Mouse (Mus musculus) heart, postnatal 0 days (tissue): ENCODE measurements around the gene Tm4sf20.

Source experiments
- CTCF ChIP-seq: IDR thresholded peaks from 2 replicates; pipeline ENCODE4 v1.5.1; 2016; ENCODE audit warnings: antibody characterized with exemption, control low read depth, low read depth
- EP300 ChIP-seq: IDR thresholded peaks from 2 replicates; pipeline ENCODE4 v1.6.1; 2016; ENCODE audit warnings: antibody characterized with exemption, low read depth

DNA sequence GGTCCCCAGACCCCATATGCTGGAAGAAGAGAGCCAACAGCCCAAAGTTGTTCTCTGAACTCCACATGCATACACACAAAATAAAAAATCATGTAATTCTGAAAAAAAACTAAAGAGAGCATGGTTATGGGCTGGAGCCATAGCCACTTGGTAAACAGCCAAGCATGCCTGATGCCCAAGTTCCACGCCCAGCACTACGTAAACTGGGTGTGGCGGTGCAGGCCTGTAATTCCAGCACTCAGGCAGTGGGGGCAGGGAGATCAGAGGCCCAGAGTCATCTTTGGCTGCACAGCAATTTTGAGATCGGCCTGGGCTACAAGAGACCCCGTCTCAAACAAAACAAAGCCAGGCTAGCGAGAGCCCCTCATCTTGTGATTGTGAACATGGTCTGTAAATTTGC, 17.3 kb upstream of the Tm4sf20 start:
- TF ChIP-seq CTCF (no peak), EP300 (no peak)
